Mouse (Mus musculus): ENCODE measurements around the gene Ephb2. TPM values are rescaled to one million over a fixed set of nuclear protein-coding genes. Genes with fewer than 3 reads are reported as not detected.
A peak's percentile ranks its signal among the peaks of the same experiment; 100 is the strongest.

Gene Ephb2
- total RNA-seq, 2 experiments from 2014 or later = 4.6 to 5.4 TPM

DNA sequence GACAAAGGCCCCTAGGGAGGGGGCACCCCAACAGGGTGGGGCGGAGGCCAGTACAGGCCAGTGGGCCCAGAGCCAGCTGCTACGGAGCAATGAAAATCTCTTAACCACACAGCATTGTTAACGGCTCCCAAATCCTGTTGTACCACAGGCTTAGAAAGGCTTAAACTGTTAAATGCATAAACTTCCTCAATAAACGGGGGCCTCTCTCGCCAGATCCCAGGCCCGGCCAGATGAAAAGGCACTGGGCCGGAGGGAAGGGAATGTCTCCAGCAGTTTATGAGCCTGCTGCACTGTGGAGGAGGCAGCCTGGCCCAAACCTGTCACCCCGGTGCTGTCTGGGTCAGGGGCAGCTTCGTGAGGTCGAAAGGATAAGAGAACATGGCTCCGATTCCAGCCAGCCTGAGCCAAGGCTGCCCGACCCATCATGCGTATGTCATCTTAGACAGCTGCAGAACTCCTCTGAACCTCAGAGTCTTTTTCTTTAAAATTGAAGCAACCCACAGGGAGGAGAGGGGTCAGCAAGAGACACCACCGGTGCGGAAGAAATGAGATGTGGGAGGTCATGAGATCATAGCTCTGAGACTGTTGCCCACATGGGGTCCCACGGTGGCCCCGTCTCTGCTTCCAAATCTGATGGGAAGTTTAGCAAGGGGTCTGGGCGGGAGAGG, 73.9 kb downstream of the Ephb2 start:
- DNase-seq = no peak

DNA sequence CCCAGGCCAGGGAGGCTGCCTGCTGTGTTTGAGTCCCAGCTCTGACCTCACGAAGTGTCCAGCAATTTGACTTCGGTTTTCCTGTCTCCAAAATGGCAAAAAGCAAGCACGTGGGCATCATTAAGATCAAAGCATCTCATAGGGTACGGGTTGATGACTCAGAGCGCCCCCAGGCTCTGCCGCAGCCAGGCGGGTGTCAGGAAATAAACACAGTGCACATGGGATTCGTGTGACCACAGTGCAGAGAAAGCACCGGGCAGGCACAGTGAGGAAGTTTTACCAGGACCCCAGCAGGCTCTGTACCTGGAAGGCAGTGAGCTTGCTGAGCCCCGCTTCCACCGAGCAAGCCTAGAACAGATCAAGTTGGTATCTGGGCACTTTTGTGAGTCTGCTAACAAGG, 74.9 kb downstream of the Ephb2 start:
- no peak for DNase-seq

GRCm38 (mm10) chr4:136757096-136757495, 78.7 kb downstream of the Ephb2 start:
- DNase-seq = no peak

GRCm38 (mm10) chr4:136756486-136756885, 79.3 kb downstream of the Ephb2 start:
- no peak for DNase-seq

GRCm38 (mm10) chr4:136755364-136755811, 80.4 kb downstream of the Ephb2 start:
- no peak for DNase-seq

GRCm38 (mm10) chr4:136754256-136754655, 81.5 kb downstream of the Ephb2 start:
- no peak for DNase-seq

DNA sequence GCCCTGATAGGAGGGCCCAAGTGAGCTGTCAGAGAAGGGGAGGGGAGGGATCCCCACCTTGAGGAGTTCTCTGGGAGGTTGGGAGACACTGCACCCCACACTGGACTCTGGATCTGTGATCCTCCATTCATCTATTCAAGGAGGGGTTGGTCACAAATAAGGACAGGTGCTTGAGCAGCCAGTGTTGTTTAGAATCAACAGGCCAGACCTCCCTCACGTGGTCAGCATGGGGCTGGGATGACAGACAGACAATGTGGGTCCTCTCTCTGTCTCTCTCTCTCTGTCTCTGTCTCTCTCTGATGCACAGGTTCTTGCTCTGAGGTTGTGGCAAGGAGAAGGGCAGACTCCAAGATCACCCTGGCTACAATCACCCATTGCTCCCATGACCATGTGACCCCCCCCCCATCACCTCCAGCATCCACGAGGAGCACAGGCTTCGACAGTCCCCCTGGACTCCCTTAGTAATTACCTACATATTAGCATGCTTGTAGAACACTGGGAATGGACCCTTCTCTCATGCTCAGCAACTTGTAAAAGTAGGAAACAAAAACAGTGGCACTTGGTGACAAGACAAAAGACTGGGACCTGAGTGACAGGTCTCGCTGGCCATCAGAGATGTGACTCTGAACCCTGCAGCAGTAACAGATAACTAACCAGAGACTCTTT, 84.3 kb downstream of the Ephb2 start:
- no peak for DNase-seq

DNA sequence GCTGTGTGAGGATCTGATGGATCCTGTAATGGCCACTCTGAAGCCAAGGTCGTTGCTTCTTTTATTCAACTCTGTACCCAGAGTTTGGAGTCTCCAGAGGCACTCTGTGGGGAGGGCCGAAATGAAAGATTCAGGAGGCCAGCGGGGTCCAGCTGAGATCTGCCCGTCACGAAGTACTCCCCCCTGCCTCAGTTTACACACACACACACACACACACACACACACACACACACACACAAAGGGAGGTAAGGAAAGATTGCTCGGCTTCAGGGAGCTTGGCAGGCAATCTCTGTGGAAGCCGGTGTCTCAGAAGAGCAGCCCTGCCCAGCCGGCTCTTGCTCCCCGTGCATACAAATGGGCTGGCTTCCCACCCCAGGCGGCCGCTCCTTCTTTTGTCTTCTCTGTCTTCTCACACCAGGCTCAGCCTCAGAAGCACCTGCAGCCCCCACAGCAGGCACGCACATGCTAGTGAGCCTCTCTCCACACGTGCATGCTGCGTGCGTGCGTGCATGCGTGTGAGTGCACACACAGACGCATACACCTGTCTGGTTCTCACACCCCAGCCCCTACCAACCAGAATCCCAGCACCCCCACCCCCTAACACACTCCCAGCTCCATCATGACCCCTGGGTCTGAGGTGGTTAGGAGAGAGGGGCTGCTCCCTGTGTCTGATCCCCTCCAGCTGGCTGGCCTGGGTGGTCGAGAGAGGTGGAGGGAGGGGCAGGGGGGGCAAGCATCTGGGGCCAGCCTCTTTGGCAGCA, 85.0 kb downstream of the Ephb2 start:
- no peak for DNase-seq

- no peak for DNase-seq
These were observed 85.8 kb downstream of the Ephb2 start for GRCm38 (mm10) chr4:136749851-136750577.

- DNase-seq = no peak
These were observed 86.4 kb downstream of the Ephb2 start for GRCm38 (mm10) chr4:136749431-136749830.

DNA sequence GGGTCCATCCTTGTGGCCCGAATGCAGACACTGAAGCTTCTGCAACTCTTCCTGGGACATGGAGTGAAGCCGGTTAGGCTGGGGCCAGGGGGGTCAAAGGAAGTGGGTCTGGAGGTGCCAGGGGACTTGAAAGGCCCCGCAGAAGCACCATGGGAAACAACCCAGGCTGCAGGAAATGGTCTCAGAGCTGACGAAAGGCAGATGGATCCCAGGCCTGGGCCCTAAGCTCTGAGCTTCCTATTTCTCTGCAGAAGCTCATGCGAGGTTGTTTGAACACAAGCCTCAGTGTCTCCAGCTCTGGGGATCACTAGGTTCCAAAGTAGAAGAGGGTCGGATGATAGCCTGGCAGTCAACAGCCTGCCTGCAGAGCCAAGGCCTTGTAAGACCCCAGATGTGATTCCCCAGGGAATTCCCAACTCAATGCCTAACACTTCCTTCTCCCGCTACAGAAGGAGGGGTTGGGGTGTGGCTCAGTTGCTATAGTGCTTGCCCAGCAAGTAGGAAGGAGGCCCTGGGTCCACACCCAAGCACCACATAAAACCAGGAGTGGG, 86.9 kb downstream of the Ephb2 start:
- no peak for DNase-seq

- DNase-seq = no peak
These were observed 89.3 kb downstream of the Ephb2 start for GRCm38 (mm10) chr4:136746516-136746915.

DNA sequence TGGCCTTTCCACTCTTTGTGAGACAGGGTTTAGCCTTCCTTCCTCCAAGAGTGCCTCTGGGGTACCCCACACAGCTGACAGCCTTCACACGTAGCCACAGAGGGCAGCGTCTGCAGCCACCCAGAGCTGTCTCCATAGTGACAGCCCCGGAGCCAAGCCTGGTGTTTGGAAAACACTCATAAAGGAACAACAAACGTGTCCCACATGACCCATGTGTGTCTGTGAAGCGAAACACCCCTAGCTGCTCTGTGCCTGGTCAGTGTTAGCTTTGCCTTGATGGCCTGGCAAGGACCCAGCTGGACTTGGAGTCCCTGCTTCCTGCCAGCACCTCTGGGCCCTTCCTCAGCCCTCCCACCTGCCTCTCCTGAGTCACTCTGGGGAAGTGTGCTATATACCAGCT, 93.1 kb downstream of the Ephb2 start:
- DNase-seq = peak; percentile 51

GRCm38 (mm10) chr4:136741840-136742239, 93.9 kb downstream of the Ephb2 start:
- DNase-seq = no peak

- no peak for DNase-seq
These were observed 94.8 kb downstream of the Ephb2 start for GRCm38 (mm10) chr4:136740963-136741362.

DNA sequence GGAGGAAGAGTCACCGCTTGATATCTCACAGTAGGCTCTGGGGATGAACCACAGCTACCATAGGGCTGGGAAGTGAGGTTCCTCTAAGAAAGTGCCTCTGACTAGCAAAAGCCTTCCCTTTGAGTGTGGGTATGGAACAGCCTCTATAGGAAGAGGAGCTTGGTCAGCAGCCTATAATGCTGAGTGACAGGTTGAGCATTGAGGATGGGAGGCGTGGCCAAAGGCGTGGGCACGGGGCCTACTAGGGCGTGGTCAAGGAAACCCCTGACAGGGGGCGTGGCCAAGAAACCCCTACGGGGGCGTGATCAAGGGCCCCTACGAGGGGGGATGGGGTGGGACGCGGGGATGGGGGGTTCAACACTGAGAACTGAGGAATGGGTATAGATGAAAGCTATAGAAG, 96.6 kb downstream of the Ephb2 start:
- DNase-seq = no peak

DNA sequence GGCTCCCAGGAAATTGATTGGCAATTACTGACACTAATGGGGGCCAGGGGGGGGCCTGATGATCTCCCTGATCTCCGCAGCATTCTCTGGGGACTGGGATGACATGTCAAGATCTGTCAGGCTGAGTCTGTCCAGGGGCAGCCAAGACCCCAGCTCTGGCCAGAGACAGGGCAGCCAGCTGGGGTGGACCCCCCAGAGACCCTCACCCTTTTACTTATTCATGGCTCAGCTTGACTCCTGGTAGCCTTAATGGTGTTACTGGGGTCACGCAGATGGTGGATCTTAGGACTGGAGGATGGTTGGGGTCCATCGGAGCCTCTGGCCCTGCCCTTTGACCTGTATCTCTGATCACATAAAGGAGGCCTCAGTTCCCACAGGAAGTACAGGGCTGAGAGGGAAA, 97.5 kb downstream of the Ephb2 start:
- DNase-seq = no peak

GRCm38 (mm10) chr4:136735856-136736255, 99.9 kb downstream of the Ephb2 start:
- peak; percentile 31 for DNase-seq

- DNase-seq = no peak
These were observed 101.5 kb downstream of the Ephb2 start for GRCm38 (mm10) chr4:136734210-136734803.

GRCm38 (mm10) chr4:136733217-136733865, 102.4 kb downstream of the Ephb2 start:
- no peak for DNase-seq

- no peak for DNase-seq
These were observed 103.2 kb downstream of the Ephb2 start for GRCm38 (mm10) chr4:136732536-136733121.
